Mouse (Mus musculus) fibroblast of lung, adult 2 months (primary cell): ENCODE data around the gene Wdr34.
"Not testable (repeated sequence)": the region's sequence is repeated elsewhere in the genome, so short reads cannot be mapped to it uniquely, and the experiment has no call there.

Experiments
- DNase-seq: peaks from one replicate; pipeline ENCODE4 v3.0.0-alpha.2; 2011; ENCODE audit warnings: low read depth

The Wdr34 gene

DNA sequence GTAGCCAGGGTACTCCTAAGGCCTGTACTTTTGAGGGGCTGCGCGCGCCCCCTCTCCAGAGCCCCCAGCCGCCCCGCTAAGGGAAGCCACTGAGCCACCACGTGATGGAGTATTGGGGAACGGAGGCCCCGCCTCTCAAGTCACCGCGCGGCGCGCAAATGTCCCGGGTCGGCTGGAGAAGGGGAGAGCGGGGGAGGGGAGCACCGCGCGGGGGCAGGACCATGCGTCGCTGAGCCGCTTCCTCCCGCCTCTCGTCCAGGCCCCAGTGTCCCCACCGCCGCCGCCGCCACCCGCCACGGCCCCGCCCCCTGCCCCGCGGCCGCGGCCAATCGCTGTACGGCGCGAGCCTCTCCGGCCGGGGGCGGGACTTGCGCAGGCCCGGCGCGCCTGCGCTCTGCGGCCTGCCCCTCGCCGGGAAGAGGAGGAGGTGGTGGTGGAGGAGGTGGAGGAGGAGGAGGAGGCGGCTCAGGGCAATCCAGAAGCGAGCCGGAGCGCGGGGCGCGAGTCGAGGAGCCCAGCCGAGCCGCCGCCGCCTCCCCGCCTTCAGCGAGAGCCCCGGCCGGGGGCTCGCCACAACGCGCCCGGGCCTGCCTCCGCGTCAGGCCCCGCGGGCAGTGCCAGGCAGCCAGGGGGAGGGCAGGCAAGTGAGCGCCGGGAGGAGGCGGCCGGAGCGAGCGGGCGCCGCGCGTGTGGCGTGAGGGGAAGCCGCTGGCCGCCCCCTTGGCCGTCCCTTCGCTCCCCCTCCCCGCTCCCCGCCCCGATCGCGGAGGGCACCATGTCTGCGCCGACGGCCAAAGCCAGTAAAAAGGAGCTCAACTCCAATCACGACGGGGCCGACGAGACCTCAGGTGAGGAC, 17.6 kb upstream of the Wdr34 start:
- DNase-seq = peak; percentile 77

DNA sequence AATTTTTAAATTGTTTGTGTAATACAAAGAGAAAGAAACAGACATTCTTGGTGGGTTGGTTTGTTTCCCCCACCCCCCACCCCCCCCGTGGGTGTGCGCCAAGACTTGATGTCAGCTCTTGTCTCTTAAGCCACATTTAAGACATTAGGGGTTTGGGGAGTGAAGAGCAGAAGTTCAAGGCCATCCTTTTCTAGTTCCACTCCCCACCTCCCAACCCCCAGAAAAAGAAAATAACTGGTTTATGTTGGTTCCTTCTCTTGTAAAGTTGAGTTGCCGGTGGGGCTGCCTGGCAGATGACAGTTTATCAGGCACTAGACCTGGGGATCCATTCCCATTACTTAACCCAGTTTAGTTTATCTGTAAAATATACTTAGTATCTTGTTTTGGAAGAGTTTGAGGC, 15.6 kb upstream of the Wdr34 start:
- DNase-seq = no peak

DNA sequence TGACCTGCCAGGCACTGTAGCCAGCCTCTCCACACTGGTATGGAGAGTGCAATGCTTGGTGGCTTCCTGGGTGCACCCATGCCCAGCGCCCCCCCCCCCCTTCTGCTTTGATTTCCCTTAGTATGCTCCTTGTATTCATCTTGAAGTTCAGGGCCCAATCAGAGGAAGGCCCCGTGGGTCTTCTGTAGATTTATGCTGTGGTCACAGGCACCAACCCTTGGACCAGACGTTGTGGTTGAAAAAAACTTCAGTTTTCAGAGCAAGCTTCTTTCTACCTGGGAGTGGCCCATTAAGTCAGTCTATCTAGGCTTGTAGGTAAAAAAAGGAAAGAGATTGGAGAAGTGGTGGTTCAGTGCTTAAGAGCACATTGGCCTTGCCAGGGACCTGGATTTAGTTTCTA, 15.1 kb upstream of the Wdr34 start:
- no peak for DNase-seq

DNA sequence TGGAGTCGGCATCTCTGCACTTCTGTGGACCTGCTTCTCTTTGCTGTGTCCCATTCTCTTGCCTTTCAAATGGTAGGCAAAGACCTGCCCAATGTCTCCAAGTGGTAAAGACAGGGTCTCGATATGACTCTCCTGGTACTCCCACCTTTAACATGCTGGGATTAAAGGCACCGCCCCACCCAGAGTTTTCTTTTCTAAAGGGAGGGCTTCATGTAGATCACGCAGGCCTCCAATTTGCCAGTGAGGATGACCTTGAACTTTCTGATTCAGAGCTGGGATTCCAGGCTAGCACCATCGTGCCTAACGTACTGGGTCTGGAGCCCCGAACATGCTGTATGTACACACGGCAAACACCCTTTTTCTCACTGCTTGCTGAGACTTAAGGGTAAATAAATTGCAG, 14.6 kb upstream of the Wdr34 start:
- no peak for DNase-seq

DNA sequence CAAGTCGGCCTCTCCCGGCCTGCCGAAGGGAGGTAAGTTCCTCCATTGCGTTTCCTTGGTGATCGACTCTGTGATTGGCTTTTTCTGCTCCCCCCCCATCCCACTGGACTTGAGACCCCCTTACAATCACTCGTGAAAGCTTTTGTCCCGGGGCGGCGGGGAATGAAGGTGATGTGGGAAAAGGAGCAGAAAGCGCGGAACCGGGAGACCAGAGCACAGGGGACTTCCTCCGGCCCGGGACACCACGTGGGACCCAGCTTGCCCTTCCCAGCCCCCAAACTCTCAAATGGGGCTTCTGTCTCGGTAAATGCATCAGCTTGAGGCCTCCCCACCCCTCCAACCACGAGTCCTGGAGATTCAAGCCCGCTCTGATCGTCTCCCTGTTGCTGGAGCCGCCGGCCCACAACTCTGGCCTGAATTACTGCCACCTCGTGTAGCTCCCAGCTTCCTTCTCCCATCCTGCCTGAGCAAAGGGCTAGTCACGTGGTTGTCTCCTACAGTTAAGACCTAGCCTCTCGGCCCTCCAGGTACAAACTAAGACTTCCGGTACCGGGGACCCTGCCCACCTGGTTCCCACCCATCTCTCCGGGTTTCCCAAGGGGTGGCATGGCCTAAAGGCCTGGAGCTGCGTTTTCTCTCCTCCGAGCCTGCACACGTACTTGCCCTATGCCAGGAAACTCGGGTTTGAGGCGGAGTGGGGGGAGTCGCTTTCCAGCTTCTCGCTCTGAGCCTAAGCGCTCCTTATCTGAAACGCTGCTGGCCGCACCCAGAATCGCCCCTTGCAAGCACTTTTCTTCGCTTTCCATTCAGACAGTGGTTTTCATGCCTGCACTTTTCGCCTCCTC, 13.8 kb upstream of the Wdr34 start:
- peak; percentile 46 for DNase-seq

DNA sequence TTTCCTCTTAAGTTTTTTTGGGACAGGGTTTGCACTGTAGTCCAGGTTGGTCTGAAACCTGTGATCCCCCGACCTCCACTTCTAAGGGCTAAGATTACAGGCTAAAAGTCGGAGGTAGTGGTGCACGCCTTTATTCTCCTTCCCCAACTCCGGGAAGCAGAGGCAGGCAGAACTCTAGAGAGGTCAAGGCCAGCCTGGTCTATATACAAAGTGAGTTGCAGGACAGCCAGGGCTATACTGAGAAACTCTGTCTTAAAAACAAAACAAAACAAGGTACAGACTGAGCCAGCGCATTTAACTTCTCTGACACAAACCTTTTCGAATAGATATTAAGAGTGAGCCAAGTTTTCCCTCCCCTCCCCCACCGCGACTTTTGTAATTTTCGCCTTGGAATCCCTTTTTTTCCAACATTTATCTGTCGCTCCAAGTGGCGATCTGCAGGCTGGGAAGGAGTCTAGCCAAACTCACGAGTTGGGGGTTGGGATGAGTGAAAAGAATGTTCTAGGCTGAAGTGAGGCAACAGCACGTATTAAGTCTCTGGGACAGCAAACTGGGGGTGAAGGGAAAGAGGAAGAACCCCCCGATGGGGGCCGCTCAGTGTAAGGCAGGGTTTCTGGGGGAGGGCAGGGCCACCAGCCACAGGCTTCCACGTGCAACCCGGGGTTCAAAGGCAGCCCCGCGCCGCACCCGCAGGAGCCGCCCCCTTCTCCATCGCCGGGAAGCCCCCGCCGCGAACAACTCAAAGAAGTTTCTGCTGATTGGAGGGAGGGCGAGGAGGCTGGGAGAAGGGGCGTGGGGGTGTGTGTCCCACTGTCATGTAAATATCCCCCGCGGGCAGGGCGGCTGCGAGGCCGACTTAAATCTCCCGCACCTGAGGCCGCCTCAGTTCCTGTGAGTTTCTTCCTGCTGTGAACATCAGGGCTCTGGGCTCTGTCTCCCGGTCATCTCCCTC, 12.8 kb upstream of the Wdr34 start:
- no peak for DNase-seq

DNA sequence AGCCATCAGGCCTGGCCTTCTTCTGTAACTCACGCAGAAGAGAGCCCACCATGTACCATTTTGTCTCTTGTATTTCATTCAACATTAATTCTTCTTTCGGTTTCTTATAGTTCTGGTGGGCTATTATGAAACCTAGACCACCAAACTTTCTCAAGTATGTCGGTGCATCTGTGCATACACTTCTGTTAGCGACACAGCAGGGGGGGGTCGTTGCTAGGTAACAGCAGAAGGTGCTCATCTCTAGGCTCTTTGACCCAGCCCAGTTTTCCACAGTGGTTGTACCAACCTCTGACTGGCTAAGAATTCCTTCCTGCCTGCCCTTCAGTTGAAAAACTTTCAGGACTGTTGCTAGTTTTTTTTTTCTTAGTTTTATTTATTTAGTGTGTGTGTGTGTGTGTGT, 9.7 kb upstream of the Wdr34 start:
- DNase-seq = no peak

DNA sequence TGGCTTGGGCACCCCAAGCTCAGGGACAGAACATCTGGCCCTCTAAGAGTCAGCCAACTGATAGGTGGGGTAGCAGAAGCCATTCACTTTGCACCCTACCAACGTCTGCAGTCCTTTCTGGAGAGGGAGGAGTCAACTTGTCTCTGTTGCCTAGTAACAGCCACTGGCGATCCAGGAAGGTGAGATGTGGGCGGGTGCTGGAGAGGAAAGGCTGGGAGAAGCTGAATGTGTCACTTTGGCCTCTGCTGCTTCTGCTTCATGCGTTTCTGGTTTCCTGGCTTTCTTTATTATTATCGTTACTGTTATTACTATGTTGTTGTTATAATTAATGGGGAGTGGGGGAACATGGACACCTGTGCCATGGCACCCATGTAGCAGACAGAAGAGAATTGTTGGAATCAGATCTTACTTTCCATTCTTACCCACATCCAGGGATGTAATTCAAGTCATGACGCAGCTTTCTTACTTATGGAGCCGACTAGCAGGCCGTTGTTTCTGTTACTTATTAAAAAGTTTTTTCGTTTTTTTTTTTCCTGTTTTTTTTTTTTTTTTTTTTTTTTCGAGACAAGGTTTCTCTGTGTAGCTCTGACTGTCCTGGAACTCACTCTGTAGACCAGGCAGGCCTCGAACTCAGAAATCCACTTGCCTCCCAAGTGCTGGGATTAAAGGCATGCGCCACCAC, 8.7 kb upstream of the Wdr34 start, which contains the start of gene Set:
Set (plus strand) TSS at position 156 of the 682 bp plus-strand sequence.
- DNase-seq = no peak

DNA sequence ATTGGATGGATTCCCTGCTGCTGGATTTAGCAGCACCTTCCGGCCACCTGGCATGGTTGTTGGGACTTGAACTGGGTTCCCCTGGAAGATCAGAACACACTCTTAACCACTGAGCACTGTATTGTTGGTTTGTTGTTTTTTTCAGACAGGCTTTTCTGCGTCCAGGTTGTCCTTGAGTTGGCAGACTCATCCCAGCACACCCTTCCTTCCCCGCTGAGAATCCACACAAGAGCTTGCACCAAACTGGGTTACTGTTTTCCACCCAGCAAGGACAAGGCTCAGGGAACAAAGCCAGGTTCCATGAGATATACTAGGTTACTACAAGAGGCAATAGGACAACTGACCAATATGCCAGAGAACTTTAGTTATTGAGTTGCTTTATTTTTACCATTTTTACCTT, 8.1 kb upstream of the Wdr34 start:
- DNase-seq = no peak

DNA sequence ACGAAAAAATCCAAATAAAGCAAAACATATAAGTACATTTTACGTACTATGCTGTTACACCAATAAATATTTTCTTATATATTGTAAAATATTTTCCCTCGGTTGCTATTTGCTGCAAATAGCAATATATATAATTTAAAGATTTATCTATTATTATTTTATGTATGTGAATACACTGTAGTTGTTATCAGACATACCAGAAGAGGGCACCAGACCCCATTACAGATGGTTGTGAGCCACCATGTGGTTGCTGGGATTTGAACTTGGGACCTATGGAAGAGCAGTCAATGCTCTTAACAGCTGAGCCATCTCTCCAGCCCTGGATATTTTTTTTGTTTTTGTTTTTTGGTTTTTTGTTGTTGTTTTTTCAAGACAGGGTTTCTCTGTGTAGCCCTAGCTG, 6.6 kb upstream of the Wdr34 start:
- not testable (repeated sequence) for DNase-seq

DNA sequence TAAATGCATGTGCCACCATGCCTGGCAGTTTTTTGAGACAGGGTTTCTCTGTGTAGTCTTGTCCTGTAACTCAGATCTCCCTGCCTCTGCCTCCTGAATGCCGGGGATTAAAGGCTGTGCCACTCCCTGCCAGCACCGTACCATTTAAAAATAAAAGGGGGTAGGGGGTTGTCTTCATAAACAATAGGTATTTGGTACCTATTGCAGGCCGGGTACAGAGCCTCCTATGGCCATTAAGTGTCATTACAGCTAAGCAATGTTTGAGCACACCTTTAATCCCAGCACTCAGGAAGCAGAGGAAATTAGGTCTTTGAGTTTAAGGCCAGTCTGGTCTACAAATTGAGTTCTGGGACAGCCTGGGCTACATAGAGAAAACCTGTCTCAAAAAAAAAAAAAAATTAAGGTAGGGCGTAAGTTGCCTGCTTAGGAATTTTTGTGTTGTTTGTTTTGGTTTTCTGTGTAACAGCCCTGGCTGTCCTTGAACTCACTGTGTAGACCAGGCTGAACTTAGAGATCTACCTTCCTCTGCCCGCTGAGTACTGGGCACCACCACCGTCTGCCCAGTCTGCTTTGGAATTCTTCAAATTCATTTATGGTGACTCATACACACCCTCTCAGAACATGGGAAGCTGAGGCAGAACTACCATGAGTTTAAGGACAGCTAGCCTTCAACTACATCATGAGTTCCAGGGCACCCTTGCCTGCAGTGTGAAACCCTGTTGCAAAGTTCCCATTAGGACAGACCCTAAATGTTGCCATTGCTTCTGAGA, 3.5 kb upstream of the Wdr34 start:
- no peak for DNase-seq

DNA sequence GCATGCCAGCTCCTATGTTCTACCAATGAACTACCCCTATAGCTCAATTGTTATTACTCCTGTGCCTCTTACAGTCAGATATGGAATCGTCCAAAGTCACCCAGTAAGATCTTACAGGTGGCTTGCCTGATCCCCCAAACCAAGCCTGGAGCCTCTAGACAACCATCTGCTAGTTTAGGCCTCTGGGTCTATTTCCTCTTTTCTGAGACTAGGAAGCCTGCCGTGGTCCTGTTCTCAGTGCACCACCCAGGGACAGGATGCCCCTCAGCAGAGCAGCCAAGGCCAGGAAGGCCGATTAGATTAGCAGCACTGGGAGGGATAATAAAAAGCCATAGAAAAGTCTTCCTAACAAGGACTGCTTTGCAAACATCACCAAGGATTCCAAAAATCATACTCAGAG, 1.1 kb upstream of the Wdr34 start:
- no peak for DNase-seq

DNA sequence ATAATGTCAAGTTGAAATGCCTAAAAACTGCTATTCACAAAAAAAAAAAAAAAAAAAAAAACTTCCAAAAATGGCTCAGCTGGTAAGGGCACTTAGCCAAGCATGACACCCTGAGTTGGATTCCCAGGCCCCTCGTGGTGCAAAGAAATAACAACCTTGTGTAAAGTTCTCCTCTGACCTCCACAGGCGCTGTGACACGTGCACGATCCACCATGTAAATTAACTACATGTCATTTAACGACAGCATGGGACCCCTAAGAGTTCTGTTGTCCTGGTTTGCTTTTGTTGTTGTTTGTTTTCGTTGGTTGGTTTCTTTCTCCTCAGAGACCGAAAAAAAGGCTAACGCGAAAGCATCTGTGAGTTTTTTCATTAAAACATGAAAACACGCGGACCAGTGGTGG, 580 bp downstream of the Wdr34 start:
- DNase-seq = no peak

DNA sequence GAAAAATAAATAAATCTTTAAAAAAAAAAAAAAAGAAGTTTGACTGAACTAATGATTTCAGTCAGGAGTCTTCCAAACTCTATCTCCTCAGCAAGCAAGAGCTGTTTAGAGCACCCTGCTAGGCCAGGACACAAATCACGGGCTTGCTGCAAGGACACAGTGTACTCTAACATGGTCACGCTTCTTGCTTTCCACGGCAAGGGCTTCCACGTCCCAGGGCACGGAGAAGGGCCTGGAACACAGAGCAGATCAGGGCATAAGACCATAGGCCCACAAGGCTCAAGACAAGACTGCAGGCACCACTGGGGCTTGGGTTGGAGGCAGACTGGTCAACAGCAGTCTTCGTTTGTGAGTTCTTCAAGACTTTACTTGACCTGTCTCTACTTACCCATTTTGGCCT, 1.6 kb downstream of the Wdr34 start:
- no peak for DNase-seq

DNA sequence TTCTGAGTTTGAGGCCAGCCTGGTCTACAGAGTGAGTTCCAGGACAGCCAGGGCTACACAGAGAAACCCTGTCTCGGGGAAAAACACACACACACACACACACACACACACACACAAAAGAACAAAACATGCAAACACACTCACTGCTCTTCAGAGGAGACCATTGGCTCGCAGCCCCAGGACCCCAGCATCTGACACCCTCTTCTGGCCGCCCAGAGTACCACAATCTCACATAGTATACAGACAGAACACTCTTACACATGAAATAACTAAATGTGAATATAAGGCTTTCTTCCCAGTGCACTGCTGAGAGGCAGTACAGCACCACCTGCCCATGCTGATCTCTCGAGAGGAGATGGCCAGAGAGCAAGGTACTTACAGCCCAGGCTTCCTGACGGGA, 4.1 kb downstream of the Wdr34 start:
- no peak for DNase-seq

DNA sequence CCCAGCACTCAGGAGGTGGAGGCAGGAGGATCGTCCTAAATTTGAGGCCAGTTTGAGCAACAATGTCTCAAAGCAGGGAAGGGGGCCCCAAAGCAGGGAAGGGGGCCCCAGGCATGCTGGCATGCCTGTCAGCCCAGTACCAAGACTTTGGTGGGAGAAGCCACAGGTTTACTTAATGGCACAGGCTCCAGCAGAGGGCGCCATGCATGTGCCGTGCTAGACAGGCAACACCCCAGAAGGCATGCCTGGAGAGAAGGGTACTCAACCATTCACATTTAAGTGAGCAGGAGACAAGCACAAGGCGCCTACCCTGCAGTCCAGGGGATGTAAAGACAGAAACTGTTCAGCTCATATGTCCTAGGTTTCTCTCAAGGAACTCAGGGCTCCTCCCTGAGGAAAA, 6.2 kb downstream of the Wdr34 start:
- DNase-seq = no peak

DNA sequence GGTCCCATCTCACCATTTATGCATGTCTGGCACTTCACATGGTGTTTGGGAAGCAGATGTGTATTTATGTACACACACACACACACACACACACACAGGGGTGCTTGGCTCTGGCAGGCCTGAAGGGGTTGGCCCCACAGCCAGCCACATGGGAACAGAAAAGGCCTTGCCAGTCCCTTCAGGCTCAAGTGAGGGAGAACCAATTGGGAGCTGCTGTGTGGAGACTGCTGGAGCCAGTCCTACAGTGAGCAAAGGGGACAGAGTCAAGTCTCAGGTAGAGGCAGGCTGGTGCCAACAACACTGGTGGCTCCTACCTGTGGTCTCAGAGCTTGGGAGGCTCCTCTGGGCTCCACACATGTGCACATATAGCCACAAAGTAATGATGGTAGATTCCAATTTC, 9.0 kb downstream of the Wdr34 start:
- DNase-seq = no peak

DNA sequence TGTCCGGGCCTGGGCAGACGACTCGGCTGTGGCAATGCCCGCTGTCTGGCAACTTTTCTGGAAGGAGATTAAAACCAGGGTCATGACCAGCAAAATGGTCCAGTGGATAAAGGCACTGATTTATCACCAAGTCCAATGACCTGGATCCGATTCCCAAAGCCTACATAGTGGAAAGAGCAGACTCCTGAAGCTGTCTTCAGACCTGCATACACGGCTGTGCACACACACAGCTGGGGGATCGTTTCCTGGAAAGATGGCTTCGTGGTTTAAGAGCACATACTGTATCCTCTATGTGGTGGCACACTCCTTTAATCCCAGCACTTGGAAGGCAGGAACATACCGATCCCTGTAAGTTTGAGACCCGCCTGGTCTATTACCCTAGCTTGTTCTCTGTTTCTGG, 10.3 kb downstream of the Wdr34 start:
- DNase-seq = no peak

DNA sequence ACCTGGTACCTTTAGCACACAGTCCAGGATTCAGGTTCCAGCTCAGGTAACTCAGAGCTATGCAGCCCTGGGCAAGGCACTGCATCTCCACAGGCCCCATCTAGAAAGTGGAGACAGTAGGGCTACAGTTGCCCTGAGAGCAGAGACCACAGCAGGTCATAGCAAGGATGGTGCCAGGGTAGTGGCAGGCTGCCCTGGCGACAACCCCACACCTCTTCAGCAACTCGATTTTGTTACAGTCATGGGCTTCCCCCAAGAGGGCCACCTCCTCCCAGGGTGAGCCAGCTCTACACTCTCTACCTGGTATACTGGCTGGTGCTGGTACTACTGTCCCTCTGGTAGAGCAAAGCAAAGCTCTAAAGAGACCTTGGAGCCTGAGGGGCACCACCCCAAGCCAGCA, 10.9 kb downstream of the Wdr34 start:
- DNase-seq = no peak

DNA sequence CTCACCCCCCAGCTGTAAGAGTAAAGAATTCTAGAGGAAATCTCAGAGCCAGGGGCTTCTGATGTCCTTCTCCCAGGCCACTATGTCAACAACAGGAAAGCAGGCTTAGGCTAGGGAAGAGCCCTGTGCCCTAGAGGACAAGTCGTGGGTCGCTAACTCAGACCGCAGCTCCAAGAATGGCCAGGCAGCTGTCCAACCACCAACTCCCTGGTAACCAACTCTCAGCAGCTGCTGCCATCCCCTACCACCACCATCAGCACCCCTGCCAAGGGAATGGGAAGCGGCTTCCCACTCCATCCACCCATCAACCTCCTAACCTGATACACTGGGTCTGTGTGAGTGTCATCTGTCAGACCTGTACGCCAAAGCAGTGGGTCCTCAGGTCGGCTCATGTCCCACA, 15.7 kb downstream of the Wdr34 start:
- DNase-seq = no peak
